Mouse (Mus musculus): ENCODE measurements around the gene Atg10. TPM values are rescaled to one million over a fixed set of nuclear protein-coding genes. Genes with fewer than 3 reads are reported as not detected.
"Not testable (repeated sequence)": the region's sequence is repeated elsewhere in the genome, so short reads cannot be mapped to it uniquely, and the experiment has no call there.

The Atg10 gene
- total RNA-seq, 2 experiments from 2014 or later = 17.2 to 18.3 TPM

GRCm38 (mm10) chr13:90960591-90960990 lies 263.2 kb downstream of the Atg10 start:
- DNase-seq (ENCODE audit: low spot score in 2 of 2) = no peak

DNA sequence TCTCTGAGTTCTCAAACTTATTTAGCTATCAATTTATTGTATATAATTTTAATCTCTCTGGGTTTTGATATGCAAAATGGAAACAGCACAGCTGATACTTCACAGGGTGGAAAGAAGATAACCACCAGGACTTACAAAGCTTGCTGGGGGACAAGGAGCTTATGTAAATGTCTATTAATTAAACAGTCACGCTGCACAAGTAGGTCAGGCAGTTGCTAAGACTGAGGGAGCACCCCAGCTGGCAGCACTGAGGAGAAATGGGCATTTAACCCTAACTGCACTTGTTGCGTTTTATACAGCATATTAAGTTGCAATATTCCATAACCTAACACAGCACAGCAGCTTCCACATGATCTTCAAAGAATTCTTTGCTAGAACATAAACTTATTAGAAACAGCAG lies 264.9 kb downstream of the Atg10 start:
- no peak for DNase-seq (ENCODE audit: low spot score in 2 of 2)

DNA sequence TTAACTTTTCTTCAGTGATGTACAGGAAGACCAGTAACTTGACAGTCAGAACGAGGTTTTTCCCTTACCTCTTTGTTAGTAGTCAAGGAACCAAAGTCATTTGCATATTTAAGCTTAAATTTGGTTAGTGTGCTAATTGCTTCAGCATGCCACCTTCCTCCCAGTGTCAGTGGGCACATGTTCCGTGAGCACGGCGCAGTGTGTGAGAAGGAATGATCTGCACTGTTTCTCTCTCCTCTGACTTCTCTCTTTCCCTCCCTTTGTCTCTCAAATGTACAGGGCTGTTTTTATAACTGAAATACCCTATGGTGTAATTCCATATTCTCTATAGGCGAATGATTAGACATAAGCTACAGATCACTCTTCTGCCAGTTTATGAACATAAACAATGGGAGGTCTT lies 284.2 kb downstream of the Atg10 start:
- DNase-seq (ENCODE audit: low spot score in 2 of 2) = no peak

DNA sequence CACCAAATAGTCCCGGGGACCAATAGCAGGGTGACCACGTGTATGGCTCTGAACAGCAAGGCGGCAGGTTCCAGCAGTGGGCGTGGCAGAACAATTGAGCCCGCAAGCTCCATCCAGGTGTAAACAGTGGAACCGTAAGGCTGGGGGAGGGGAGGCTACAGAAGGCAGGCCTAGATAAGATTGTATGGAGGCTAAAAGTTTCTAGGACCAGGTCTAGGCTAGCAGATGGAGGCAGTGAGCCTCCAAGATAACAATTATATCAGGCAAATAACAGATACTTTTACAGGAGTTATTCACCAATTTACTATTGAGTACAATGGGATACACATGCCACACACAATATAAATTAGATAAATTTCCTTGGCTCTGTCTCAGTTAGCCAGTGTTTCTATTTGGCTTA lies 284.6 kb downstream of the Atg10 start:
- DNase-seq (ENCODE audit: low spot score in 2 of 2) = no peak

DNA sequence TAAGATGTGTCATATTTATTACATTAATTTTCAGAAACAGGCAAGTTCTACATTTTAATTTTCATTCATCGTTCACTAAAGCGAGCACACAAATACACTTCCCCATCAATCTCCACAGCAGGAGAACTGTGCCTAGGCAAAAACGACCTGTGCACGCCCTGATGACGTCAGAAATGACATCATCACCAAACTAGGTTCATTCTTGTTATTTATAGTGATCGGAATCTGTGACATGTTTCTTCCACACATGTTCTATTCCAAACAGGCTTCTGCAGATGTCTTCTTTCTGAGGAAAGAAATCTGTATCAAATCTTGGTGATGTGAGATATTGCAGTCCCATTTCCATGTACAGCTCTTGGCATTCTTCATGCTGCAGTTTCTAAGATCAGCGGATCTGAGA lies 287.9 kb downstream of the Atg10 start:
- no peak for DNase-seq (ENCODE audit: low spot score in 2 of 2)

- DNase-seq (ENCODE audit: low spot score in 2 of 2) = no peak
These were observed 290.5 kb downstream of the Atg10 start for GRCm38 (mm10) chr13:90933256-90933655.

- peak; percentile 64 to 92 for DNase-seq (ENCODE audit: low spot score in 2 of 2)
These were observed 293.9 kb downstream of the Atg10 start for GRCm38 (mm10) chr13:90929847-90930246.

DNA sequence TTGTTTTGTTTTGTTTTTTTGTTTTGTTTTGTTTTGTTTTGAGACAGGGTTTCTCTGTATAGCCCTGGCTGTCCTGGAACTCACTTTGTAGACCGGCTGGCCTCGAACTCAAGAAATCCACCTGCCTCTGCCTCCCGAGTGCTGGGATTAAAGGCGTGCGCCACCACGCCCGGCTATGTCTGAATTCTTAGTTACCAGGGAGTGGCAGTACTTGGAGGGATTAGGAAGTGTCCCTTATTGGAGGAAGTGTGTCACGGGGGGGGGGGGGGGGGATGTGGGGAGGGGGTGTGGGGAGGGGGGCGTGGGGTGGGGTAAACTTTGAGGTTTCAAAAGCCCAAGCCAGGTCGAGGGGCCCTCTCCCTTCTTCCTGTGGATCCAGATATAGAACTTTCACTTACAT lies 295.5 kb downstream of the Atg10 start:
- DNase-seq (ENCODE audit: low spot score in 2 of 2) = not testable (repeated sequence)

DNA sequence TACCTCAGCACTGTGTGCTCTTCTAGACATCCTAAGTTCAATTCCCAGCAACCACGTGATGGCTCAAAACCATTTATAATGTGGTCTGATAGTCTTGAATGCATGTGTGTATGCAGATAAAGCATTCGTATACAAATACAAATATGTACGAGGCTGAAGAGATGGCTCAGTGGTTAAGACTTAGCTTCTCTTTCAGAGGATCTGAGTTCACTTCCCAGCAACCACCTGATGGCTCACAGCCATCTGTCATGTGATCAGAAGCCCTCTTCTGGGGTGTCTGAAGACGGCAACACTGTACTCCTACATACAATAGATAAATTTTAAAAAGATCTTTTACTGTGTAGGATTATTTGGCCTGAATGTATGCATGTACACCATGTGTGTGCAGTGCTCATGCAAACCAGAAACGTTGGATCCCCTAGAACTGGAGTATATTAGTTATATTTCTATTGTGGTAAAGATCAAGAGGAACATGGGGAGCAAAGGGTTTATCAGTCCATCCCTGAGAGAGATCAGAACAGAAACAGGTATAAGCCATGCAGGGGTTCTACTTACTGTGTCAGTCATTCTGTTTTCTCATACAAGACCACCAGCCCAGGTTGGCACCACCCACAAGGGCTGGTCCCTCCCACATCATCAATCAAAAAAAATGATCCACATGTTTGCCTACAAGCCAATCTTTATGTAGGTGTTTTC lies 296.7 kb downstream of the Atg10 start:
- DNase-seq (ENCODE audit: low spot score in 2 of 2) = no peak

GRCm38 (mm10) chr13:90926125-90926765 lies 297.5 kb downstream of the Atg10 start:
- no peak for DNase-seq (ENCODE audit: low spot score in 2 of 2)

DNA sequence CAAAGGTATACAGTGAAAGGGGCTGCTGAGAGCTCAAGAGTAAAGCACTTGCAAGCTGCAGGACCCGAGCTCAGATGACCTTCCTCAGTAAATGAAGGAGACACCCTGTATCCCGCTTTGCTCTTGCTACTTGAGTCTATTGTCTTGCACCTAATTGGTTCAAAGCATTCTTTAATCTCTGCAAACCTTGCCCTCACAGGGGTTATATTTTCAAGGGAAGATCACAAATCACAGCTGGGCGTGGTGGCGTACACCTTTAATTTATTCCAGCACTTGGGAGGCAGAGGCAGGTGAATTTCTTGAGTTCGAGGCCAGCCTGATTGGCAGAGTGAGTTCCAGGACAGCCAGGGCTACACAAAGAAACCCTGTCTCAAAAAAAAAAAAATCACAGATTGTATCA lies 298.6 kb downstream of the Atg10 start:
- no peak for DNase-seq (ENCODE audit: low spot score in 2 of 2)

GRCm38 (mm10) chr13:90924072-90924471 lies 299.7 kb downstream of the Atg10 start:
- DNase-seq (ENCODE audit: low spot score in 2 of 2) = no peak

- not testable (repeated sequence) for DNase-seq (ENCODE audit: low spot score in 2 of 2)
These were observed 300.2 kb downstream of the Atg10 start for GRCm38 (mm10) chr13:90923617-90924016.

- DNase-seq (ENCODE audit: low spot score in 2 of 2) = peak; percentile 88 to 92
These were observed 300.8 kb downstream of the Atg10 start, which contains the start of gene Rps23 for GRCm38 (mm10) chr13:90922751-90923612. Rps23 (plus strand) TSS chr13:90922958.

- DNase-seq (ENCODE audit: low spot score in 2 of 2) = no peak
These were observed 309.0 kb downstream of the Atg10 start for GRCm38 (mm10) chr13:90914721-90915120.

GRCm38 (mm10) chr13:90913675-90914192 lies 310.0 kb downstream of the Atg10 start:
- peak in 1 of 2 experiments; percentile 26 for DNase-seq (ENCODE audit: low spot score in 2 of 2)

- peak in 1 of 2 experiments; percentile 49 for DNase-seq (ENCODE audit: low spot score in 2 of 2)
These were observed 310.8 kb downstream of the Atg10 start for GRCm38 (mm10) chr13:90912760-90913674.

- DNase-seq (ENCODE audit: low spot score in 2 of 2) = no peak
These were observed 316.4 kb downstream of the Atg10 start for GRCm38 (mm10) chr13:90907376-90907775.

- DNase-seq (ENCODE audit: low spot score in 2 of 2) = no peak
These were observed 318.6 kb downstream of the Atg10 start, which contains the start of gene Atp6ap1l for GRCm38 (mm10) chr13:90905176-90905575. Atp6ap1l (minus strand) TSS chr13:90905355.

GRCm38 (mm10) chr13:90896821-90897220 lies 326.9 kb downstream of the Atg10 start:
- no peak for DNase-seq (ENCODE audit: low spot score in 2 of 2)
